Mouse (Mus musculus): ENCODE results near the gene Pbx2. TPM values are rescaled to one million over a fixed set of nuclear protein-coding genes. Genes with fewer than 3 reads are reported as not detected.

Gene Pbx2
- polyA plus RNA-seq, 1 experiment from 2014 or later = 9.4 TPM

DNA sequence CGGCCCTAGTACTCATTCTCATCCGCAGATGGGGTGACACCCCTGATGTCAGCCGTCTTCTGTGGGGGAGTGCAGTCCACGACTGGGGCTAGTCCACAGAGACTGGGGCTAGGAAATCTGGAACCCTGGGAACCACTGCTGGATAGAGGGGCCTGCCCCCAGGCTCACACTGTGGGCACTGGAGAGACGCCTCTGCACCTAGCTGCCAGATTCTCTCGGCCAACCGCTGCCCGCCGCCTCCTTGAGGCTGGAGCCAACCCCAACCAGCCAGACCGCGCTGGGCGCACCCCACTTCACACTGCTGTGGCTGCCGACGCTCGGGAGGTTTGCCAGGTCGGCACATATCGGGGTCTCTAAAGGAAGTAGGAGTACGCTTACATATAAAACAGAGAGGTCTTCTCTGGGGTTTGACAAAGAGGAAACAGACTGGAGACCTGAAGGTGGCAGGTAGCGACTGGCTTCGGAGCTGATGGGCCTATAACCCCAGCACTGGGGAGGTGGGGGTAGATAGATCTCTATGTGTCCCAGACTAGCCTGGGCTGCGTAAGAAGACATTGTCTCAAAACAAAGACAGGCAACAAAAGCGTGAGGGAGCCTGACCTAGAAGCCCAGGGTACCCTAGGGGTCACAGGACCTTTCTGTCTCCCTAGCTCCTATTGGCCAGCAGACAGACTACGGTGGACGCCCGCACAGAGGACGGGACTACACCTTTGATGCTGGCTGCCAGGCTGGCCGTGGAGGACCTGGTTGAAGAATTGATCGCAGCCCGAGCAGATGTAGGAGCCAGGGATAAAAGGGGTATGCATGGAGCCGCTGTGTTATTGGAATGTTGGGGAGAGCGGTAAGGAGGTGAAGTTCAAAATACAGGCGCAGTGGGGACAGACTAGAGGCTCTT is 4.9 kb upstream of the Pbx2 start:
- Histone ChIP-seq H3K9me3 (replicated peaks; ENCODE audit: control insufficient read depth, low read length, poor library complexity, severe bottlenecking) (no peaks in the 10 kb centered on the region), H3K9ac (ENCODE audit: low read depth, low read length) (peak overlapping the region; percentile 90), H3K27ac (ENCODE audit: low read length) (peak overlapping the region; percentile 100), H3K36me3 (ENCODE audit: control insufficient read depth, insufficient read depth, low read length) (no peaks in the 10 kb centered on the region), H3K27me3 (ENCODE audit: control insufficient read depth, insufficient read depth, low read depth, low read length) (no peaks in the 10 kb centered on the region), H3K4me3 (ENCODE audit: low read depth, low read length) (peak overlapping the region; percentile 71), H3K4me2 (ENCODE audit: low read length) (peak overlapping the region; percentile 85), H3K4me1 (ENCODE audit: control insufficient read depth, insufficient read depth, low read length) (peaks cover 26% of the 10 kb centered on the region)
- 14% methylated on average over 32 of the region's 32 CpGs for WGBS
- ATAC-seq = peak; percentile 22

DNA sequence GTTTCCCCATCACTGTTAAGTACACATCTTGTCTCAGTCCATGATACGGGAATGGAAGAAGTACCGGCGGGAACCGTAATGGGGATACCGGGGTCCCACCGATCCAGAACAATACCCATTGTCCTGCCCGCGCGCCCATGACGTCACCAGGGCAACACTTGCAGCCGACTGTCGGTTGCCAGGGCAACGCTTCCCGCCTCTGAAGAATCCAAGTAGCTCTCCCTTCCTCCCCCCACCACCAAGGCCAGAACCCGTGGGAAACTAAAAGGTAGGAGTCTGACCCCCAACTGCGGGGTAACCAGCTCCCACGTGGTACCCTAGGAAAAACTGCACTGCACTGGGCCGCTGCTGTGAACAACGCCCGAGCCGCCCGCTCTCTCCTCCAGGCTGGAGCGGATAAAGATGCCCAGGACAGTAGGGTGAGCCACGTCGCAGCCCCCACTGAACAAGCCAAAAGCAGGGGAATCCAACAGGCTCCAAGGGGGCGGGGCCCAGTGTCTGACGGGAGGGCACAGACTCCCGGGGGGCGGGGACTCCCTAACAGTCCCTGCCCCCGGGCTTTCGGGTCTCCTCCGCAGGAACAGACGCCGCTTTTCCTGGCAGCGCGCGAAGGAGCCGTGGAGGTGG is 4.2 kb upstream of the Pbx2 start:
- Histone ChIP-seq H3K4me2 (ENCODE audit: low read length) (peak overlapping the region; percentile 85), H3K9ac (ENCODE audit: low read depth, low read length) (peak overlapping the region; percentile 90), H3K4me1 (ENCODE audit: control insufficient read depth, insufficient read depth, low read length) (peaks cover 32% of the 10 kb centered on the region), H3K27me3 (ENCODE audit: control insufficient read depth, insufficient read depth, low read depth, low read length) (no peaks in the 10 kb centered on the region), H3K4me3 (ENCODE audit: low read depth, low read length) (peak overlapping the region; percentile 71), H3K27ac (ENCODE audit: low read length) (peak overlapping the region; percentile 100), H3K9me3 (replicated peaks; ENCODE audit: control insufficient read depth, low read length, poor library complexity, severe bottlenecking) (no peaks in the 10 kb centered on the region), H3K36me3 (ENCODE audit: control insufficient read depth, insufficient read depth, low read length) (no peaks in the 10 kb centered on the region)
- ATAC-seq = peak; percentile 77
- WGBS = under 1% methylated on average over 38 of the region's 38 CpGs

DNA sequence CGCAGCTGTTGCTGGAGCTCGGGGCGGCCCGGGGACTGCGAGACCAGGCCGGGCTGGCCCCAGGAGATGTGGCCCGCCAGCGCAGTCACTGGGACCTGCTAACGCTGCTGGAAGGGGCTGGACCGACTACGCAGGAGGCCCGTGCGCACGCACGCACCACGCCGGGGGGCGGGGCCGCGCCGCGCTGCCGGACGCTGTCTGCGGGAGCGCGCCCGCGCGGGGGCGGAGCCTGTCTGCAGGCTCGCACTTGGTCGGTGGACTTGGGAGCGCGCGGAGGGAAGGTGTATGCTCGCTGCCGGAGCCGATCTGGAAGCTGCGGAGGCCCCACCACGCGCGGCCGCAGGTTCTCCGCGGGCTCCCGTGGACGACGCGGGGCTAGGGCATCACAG is 3.6 kb upstream of the Pbx2 start:
- Histone ChIP-seq H3K36me3 (ENCODE audit: control insufficient read depth, insufficient read depth, low read length) (no peaks in the 10 kb centered on the region), H3K27me3 (ENCODE audit: control insufficient read depth, insufficient read depth, low read depth, low read length) (no peaks in the 10 kb centered on the region), H3K4me1 (ENCODE audit: control insufficient read depth, insufficient read depth, low read length) (peaks cover 32% of the 10 kb centered on the region), H3K4me2 (ENCODE audit: low read length) (peak overlapping the region; percentile 85), H3K9me3 (replicated peaks; ENCODE audit: control insufficient read depth, low read length, poor library complexity, severe bottlenecking) (no peaks in the 10 kb centered on the region), H3K9ac (ENCODE audit: low read depth, low read length) (peak overlapping the region; percentile 90), H3K4me3 (ENCODE audit: low read depth, low read length) (peak overlapping the region; percentile 71), H3K27ac (ENCODE audit: low read length) (peak overlapping the region; percentile 100)
- peak; percentile 82 for ATAC-seq
- under 1% methylated on average over 49 of the region's 50 CpGs for WGBS

DNA sequence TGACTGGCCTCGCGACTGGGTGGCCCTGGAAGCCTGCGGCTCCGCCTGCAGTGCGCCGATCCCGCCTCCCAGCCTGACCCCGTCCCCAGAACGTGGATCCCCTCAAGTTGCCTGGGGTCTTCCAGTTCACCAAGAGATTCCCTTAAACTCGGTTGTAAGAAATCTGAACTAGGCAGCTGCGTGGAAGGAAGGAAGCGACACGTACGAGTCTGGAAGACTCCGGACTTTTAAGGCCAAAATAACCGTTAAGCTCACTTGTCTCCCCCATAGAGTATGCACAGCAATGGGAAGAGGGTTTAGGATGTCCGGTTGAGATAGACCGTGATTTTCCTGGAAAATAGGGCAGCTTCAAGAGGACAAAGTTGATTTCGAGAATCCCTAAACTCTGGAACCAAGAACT is 3.3 kb upstream of the Pbx2 start:
- Histone ChIP-seq H3K4me3 (ENCODE audit: low read depth, low read length) (peak overlapping the region; percentile 71), H3K27ac (ENCODE audit: low read length) (peak overlapping the region; percentile 100), H3K36me3 (ENCODE audit: control insufficient read depth, insufficient read depth, low read length) (no peaks in the 10 kb centered on the region), H3K4me2 (ENCODE audit: low read length) (peak overlapping the region; percentile 85), H3K9ac (ENCODE audit: low read depth, low read length) (peak overlapping the region; percentile 90), H3K4me1 (ENCODE audit: control insufficient read depth, insufficient read depth, low read length) (peaks cover 32% of the 10 kb centered on the region), H3K9me3 (replicated peaks; ENCODE audit: control insufficient read depth, low read length, poor library complexity, severe bottlenecking) (no peaks in the 10 kb centered on the region), H3K27me3 (ENCODE audit: control insufficient read depth, insufficient read depth, low read depth, low read length) (no peaks in the 10 kb centered on the region)
- WGBS = 3% methylated on average over 19 of the region's 19 CpGs
- ATAC-seq = no peak

DNA sequence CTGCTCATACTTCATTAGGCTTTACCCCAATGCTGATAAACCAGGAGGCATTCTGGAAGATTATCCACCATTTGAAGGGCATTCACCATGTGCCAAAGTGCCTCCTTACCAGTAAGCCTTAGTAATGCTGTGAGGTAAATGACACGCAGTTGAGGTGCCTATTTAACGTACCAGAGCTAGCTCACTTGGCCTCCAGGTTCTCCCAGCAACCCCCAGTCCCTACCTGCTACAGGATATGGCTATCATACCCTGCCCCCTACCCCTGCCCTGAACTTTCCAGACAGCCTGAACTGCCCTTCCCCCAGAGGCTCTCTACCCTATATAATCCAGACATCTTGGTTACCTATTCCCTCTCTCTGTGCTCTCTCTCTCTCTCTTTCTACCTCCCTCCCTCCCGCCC is 2.3 kb upstream of the Pbx2 start:
- no peak overlapping the region for H3K27ac ChIP-seq (ENCODE audit: low read length)
- H3K9me3 ChIP-seq (replicated peaks; ENCODE audit: control insufficient read depth, low read length, poor library complexity, severe bottlenecking) = no peaks in the 10 kb centered on the region
- no peaks in the 10 kb centered on the region for H3K36me3 ChIP-seq (ENCODE audit: control insufficient read depth, insufficient read depth, low read length)
- H3K27me3 ChIP-seq (ENCODE audit: control insufficient read depth, insufficient read depth, low read depth, low read length) = no peaks in the 10 kb centered on the region
- H3K4me2 ChIP-seq (ENCODE audit: low read length) = no peak overlapping the region
- H3K4me3 ChIP-seq (ENCODE audit: low read depth, low read length) = no peak overlapping the region
- 67% methylated on average over 3 of the region's 3 CpGs for WGBS
- peaks cover 38% of the 10 kb centered on the region for H3K4me1 ChIP-seq (ENCODE audit: control insufficient read depth, insufficient read depth, low read length)
- no peak overlapping the region for H3K9ac ChIP-seq (ENCODE audit: low read depth, low read length)
- no peak for ATAC-seq

DNA sequence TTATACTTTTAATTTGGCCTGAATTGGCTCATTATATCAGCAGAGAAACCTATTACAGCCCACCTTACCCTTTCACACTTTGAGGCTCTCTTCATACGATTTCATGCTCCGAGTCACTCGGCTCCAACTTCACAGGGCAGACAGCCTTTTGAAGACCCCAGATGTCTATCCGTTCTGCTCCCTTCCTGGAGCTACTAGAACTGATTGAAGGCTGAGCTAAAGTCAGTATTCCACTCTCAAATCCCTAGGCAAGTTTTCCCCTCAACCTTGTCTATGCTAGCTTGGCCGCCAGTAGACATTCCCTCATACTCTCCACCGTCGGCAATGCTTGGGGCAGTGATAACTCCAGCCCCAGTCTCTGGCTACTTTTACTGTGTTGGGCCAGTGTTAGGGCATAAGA is 1.9 kb upstream of the Pbx2 start:
- no peak for ATAC-seq
- Histone ChIP-seq H3K9me3 (replicated peaks; ENCODE audit: control insufficient read depth, low read length, poor library complexity, severe bottlenecking) (no peaks in the 10 kb centered on the region), H3K4me1 (ENCODE audit: control insufficient read depth, insufficient read depth, low read length) (peaks cover 42% of the 10 kb centered on the region), H3K36me3 (ENCODE audit: control insufficient read depth, insufficient read depth, low read length) (no peaks in the 10 kb centered on the region), H3K4me2 (ENCODE audit: low read length) (no peak overlapping the region), H3K27ac (ENCODE audit: low read length) (no peak overlapping the region), H3K9ac (ENCODE audit: low read depth, low read length) (no peak overlapping the region), H3K4me3 (ENCODE audit: low read depth, low read length) (no peak overlapping the region), H3K27me3 (ENCODE audit: control insufficient read depth, insufficient read depth, low read depth, low read length) (no peaks in the 10 kb centered on the region)
- 52% methylated on average over 7 of the region's 7 CpGs for WGBS

DNA sequence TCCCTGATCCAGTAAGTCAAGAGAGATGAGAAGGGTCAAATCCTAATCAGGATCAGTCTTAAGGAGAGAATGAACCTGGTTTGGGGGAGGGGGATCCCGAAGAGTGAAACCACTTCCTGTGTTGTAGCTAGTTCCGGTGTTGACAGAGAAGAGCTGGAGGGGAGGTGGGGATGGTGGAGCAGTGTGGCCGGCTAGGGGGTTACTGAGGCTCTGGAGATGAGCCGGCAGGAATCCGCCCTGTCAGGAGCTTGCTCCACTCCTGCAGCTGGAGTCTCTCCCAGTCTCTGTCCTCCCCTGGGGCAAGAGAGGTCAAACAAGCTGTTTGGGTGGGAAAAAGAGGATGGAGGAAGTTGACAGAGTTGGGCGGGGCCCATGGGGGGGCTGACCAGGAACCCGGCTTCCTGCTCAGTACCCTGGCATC is 1.4 kb upstream of the Pbx2 start, which contains the start of gene Gpsm3:
Gene Gpsm3, plus strand, starts transcription at position 126 of the 421 bp plus-strand sequence.
- Histone ChIP-seq H3K9ac (ENCODE audit: low read depth, low read length) (no peak within 1 kb of the TSS), H3K4me2 (ENCODE audit: low read length) (peak within 1 kb of the TSS; percentile 80; the same call in 1 of the 2 replicates), H3K4me3 (ENCODE audit: low read depth, low read length) (no peak within 1 kb of the TSS), H3K27me3 (ENCODE audit: control insufficient read depth, insufficient read depth, low read depth, low read length) (no peaks in the 10 kb centered on the region), H3K27ac (ENCODE audit: low read length) (no peak within 1 kb of the TSS; the same call in 1 of the 2 replicates), H3K9me3 (replicated peaks; ENCODE audit: control insufficient read depth, low read length, poor library complexity, severe bottlenecking) (no peaks in the 10 kb centered on the region), H3K4me1 (ENCODE audit: control insufficient read depth, insufficient read depth, low read length) (peaks cover 47% of the 10 kb centered on the region), H3K36me3 (ENCODE audit: control insufficient read depth, insufficient read depth, low read length) (0 out of 2 replicates have a peak, but pooled peaks cover 2% of the 10 kb centered on the region)
- ATAC-seq = no peak
- WGBS = 31% methylated on average over 7 of the region's 7 CpGs

DNA sequence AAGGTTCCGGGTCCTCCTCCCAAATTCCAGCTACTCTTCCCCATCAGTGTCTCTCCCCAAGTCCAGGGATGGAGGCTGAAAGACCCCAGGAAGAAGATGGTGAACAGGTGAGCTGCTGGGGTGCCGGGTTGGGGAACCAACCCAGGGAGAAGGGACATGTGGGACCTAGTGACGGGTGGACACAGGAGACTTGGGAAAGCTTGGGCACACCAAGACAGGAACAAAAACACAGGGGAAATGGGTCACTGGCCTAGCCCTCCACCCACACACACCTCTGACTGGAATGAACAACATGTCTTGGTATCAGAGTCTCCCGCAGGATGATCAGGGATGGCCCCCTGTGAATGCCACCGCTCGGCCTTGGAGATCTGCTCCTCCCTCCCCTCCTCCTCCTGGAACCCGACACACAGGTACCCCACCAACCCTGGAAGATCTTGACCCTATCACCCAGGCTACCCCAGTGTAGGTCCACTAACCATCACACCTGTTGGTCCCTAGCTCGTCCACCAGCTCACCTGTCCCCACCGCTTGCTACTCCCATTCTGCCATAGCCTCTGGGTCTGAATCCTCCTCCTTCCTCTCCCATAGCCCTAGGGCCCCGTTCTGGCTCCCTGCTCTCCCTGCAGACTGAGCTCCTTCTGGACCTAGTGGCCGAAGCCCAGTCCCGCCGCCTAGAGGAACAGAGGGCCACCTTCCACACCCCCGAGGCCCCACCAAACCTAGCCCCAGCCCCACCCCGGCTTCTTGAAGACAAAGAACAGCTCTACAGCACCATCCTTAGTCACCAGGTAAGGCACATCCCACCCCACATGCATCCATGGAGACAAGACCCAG is 695 bp upstream of the Pbx2 start:
- Histone ChIP-seq H3K27me3 (ENCODE audit: control insufficient read depth, insufficient read depth, low read depth, low read length) (no peaks in the 10 kb centered on the region), H3K9me3 (replicated peaks; ENCODE audit: control insufficient read depth, low read length, poor library complexity, severe bottlenecking) (no peaks in the 10 kb centered on the region), H3K9ac (ENCODE audit: low read depth, low read length) (no peak overlapping the region; the same call in 1 of the 2 replicates), H3K4me1 (ENCODE audit: control insufficient read depth, insufficient read depth, low read length) (peaks cover 49% of the 10 kb centered on the region), H3K4me2 (ENCODE audit: low read length) (peak overlapping the region; percentile 80), H3K4me3 (ENCODE audit: low read depth, low read length) (no peak overlapping the region), H3K27ac (ENCODE audit: low read length) (peak overlapping the region; percentile 97), H3K36me3 (ENCODE audit: control insufficient read depth, insufficient read depth, low read length) (peaks cover 7% of the 10 kb centered on the region; the same call in 1 of the 2 replicates)
- no peak for ATAC-seq
- WGBS = 68% methylated on average over 15 of the region's 15 CpGs

Measured in midbrain, embryonic 16.5 days (tissue).